Mouse (Mus musculus): Measurements from ENCODE around the gene Gm28308. TPM values are rescaled to one million over a fixed set of nuclear protein-coding genes. Genes with fewer than 3 reads are reported as not detected.

Gene Gm28308
- polyA plus RNA-seq, 2 experiments = 1.1 to 3.2 TPM

DNA sequence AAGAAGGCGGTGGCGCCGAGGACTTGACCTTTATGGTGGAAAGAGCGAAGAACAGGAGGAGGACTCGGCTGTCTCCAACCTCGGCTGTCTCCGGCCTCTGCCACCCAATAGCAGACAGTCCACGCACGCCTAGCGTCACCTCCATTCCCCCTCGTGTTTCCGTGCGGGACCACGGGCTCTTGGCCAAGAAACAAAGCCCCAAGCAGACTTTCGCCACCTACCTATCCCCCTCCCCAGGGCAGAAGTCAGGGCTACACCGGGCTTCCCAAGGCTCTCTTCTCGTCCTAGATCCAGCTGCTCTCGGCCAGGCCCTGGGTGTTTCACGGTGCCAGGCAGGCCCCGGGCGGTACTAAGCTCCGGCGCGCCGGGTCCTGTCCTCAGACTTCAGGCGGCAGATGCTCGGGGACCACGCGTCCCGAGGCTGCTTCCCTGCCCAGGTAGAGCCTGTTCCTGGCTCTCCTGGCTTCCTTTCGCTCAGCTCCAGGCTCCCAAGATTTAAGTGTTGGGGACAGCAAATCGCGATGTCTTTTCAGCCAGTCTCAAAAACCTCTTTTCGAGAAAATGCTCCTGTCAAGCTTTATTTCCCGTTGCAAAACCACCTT lies 39.7 kb upstream of the Gm28308 start:
- peaks cover 24% of the 10 kb centered on the region for H3K4me1 ChIP-seq (ENCODE audit: control insufficient read depth, insufficient read depth, low read length)
- peaks cover 4% of the 10 kb centered on the region; the same call in 1 of the 2 replicates for H3K27me3 ChIP-seq (ENCODE audit: control insufficient read depth, insufficient read depth, low read length)
- peak; percentile 12; the same call in 1 of the 2 replicates for TF ChIP-seq POLR2A (IDR thresholded peaks at IDR 0.05; ENCODE audit: borderline replicate concordance, extremely low read depth, insufficient read depth, insufficient read length)
- H3K4me2 ChIP-seq (replicated peaks; ENCODE audit: low read depth, low read length, severe bottlenecking) = peak overlapping the region; percentile 96
- peak overlapping the region; percentile 76 for H3K4me3 ChIP-seq (replicated peaks; ENCODE audit: low read length)
- H3K9ac ChIP-seq (ENCODE audit: low read depth, low read length, severe bottlenecking) = peak overlapping the region; percentile 92
- H3K36me3 ChIP-seq (ENCODE audit: control insufficient read depth, insufficient read depth, low read length) = peaks cover 45% of the 10 kb centered on the region
- DNase-seq (ENCODE audit: low spot score) (no peak), ATAC-seq (ENCODE audit: low FRiP score, low read depth) (peak; percentile 4; the same call in 1 of the 2 replicates)
- no peaks in the 10 kb centered on the region for H3K9me3 ChIP-seq (ENCODE audit: control insufficient read depth, low read length)
- H3K27ac ChIP-seq (replicated peaks; ENCODE audit: low read depth, low read length) = peak overlapping the region; percentile 96
- WGBS = 1% methylated on average over 35 of the region's 35 CpGs

GRCm38 (mm10) chr6:52252016-52252774 lies 39.1 kb upstream of the Gm28308 start:
- H3K36me3 ChIP-seq (ENCODE audit: control insufficient read depth, insufficient read depth, low read length) = peaks cover 45% of the 10 kb centered on the region
- 6% methylated on average over 24 of the region's 24 CpGs for WGBS
- ATAC-seq (ENCODE audit: low FRiP score, low read depth) (peak; percentile 1; the same call in 1 of the 2 replicates), DNase-seq (ENCODE audit: low spot score) (no peak)
- peak overlapping the region; percentile 96 for H3K27ac ChIP-seq (replicated peaks; ENCODE audit: low read depth, low read length)
- H3K4me2 ChIP-seq (replicated peaks; ENCODE audit: low read depth, low read length, severe bottlenecking) = peak overlapping the region; percentile 96
- no peak for TF ChIP-seq POLR2A (IDR thresholded peaks at IDR 0.05; ENCODE audit: borderline replicate concordance, extremely low read depth, insufficient read depth, insufficient read length)
- H3K27me3 ChIP-seq (ENCODE audit: control insufficient read depth, insufficient read depth, low read length) = peaks cover 4% of the 10 kb centered on the region; the same call in 1 of the 2 replicates
- peak overlapping the region; percentile 92 for H3K9ac ChIP-seq (ENCODE audit: low read depth, low read length, severe bottlenecking)
- H3K4me1 ChIP-seq (ENCODE audit: control insufficient read depth, insufficient read depth, low read length) = peaks cover 24% of the 10 kb centered on the region
- peak overlapping the region; percentile 76 for H3K4me3 ChIP-seq (replicated peaks; ENCODE audit: low read length)
- no peaks in the 10 kb centered on the region for H3K9me3 ChIP-seq (ENCODE audit: control insufficient read depth, low read length)

GRCm38 (mm10) chr6:52251177-52251879 lies 38.2 kb upstream of the Gm28308 start:
- WGBS = 8% methylated on average over 7 of the region's 7 CpGs
- ATAC-seq (ENCODE audit: low FRiP score, low read depth) (no peak), DNase-seq (ENCODE audit: low spot score) (no peak)
- Histone ChIP-seq H3K27me3 (ENCODE audit: control insufficient read depth, insufficient read depth, low read length) (peaks cover 4% of the 10 kb centered on the region; the same call in 1 of the 2 replicates), H3K27ac (replicated peaks; ENCODE audit: low read depth, low read length) (peak overlapping the region; percentile 96), H3K4me1 (ENCODE audit: control insufficient read depth, insufficient read depth, low read length) (peaks cover 24% of the 10 kb centered on the region), H3K9ac (ENCODE audit: low read depth, low read length, severe bottlenecking) (peak overlapping the region; percentile 92), H3K9me3 (ENCODE audit: control insufficient read depth, low read length) (no peaks in the 10 kb centered on the region), H3K36me3 (ENCODE audit: control insufficient read depth, insufficient read depth, low read length) (peaks cover 41% of the 10 kb centered on the region), H3K4me3 (replicated peaks; ENCODE audit: low read length) (peak overlapping the region; percentile 76), H3K4me2 (replicated peaks; ENCODE audit: low read depth, low read length, severe bottlenecking) (peak overlapping the region; percentile 96)
- no peak for TF ChIP-seq POLR2A (IDR thresholded peaks at IDR 0.05; ENCODE audit: borderline replicate concordance, extremely low read depth, insufficient read depth, insufficient read length)

DNA sequence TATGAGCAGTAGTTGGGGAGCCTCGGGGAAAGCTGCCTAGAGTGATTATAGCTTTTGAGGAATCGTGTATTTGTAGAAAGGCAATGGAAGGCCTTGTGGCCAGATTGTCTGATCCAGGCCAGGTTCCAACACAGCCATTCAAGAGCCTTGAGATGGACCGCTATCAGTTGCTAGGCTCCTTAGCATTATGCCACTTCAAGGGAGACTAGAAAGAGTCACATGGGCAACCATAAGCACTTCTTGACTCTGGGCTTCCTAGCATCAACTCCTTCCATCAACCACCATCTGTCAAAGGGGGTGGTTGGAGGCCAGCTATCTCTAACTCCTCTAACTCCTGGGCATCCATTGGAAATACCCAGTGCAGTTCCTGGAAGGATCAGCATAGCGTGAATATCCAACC lies 36.7 kb upstream of the Gm28308 start:
- no peaks in the 10 kb centered on the region for H3K27me3 ChIP-seq (ENCODE audit: control insufficient read depth, insufficient read depth, low read length)
- 0 out of 2 replicates have a peak, but pooled peaks have one; percentile 5 for TF ChIP-seq POLR2A (IDR thresholded peaks at IDR 0.05; ENCODE audit: borderline replicate concordance, extremely low read depth, insufficient read depth, insufficient read length)
- ATAC-seq (ENCODE audit: low FRiP score, low read depth) = no peak

GRCm38 (mm10) chr6:52249415-52249738 lies 36.2 kb upstream of the Gm28308 start:
- H3K36me3 ChIP-seq (ENCODE audit: control insufficient read depth, insufficient read depth, low read length) = peaks cover 39% of the 10 kb centered on the region
- no peak for TF ChIP-seq POLR2A (IDR thresholded peaks at IDR 0.05; ENCODE audit: borderline replicate concordance, extremely low read depth, insufficient read depth, insufficient read length)
- H3K4me2 ChIP-seq (replicated peaks; ENCODE audit: low read depth, low read length, severe bottlenecking) = peak overlapping the region; percentile 96
- H3K9ac ChIP-seq (ENCODE audit: low read depth, low read length, severe bottlenecking) = peak overlapping the region; percentile 98
- DNase-seq (ENCODE audit: low spot score) (no peak), ATAC-seq (ENCODE audit: low FRiP score, low read depth) (no peak)
- H3K27ac ChIP-seq (replicated peaks; ENCODE audit: low read depth, low read length) = peak overlapping the region; percentile 95
- 5% methylated on average over 16 of the region's 16 CpGs for WGBS
- peak overlapping the region; percentile 90 for H3K4me3 ChIP-seq (replicated peaks; ENCODE audit: low read length)
- H3K4me1 ChIP-seq (ENCODE audit: control insufficient read depth, insufficient read depth, low read length) = peaks cover 24% of the 10 kb centered on the region
- no peaks in the 10 kb centered on the region for H3K27me3 ChIP-seq (ENCODE audit: control insufficient read depth, insufficient read depth, low read length)
- no peaks in the 10 kb centered on the region for H3K9me3 ChIP-seq (ENCODE audit: control insufficient read depth, low read length)

More for the DNA sequence above, 36.7 kb upstream of the Gm28308 start:
- 13% methylated on average over 4 of the region's 4 CpGs for WGBS
- no peak for DNase-seq (ENCODE audit: low spot score)
- Histone ChIP-seq H3K4me1 (ENCODE audit: control insufficient read depth, insufficient read depth, low read length) (peaks cover 24% of the 10 kb centered on the region), H3K9ac (ENCODE audit: low read depth, low read length, severe bottlenecking) (peak overlapping the region; percentile 98), H3K27ac (replicated peaks; ENCODE audit: low read depth, low read length) (peak overlapping the region; percentile 95), H3K36me3 (ENCODE audit: control insufficient read depth, insufficient read depth, low read length) (peaks cover 39% of the 10 kb centered on the region), H3K4me2 (replicated peaks; ENCODE audit: low read depth, low read length, severe bottlenecking) (peak overlapping the region; percentile 96), H3K9me3 (ENCODE audit: control insufficient read depth, low read length) (no peaks in the 10 kb centered on the region), H3K4me3 (replicated peaks; ENCODE audit: low read length) (peak overlapping the region; percentile 90)
